Mouse (Mus musculus) thymus, postnatal 0 days (tissue): ENCODE results near the gene Rab44. TPM values are rescaled to one million over a fixed set of nuclear protein-coding genes. Genes with fewer than 3 reads are reported as not detected.

ENCODE experiments used
- DNase-seq: peaks from one replicate; pipeline ENCODE4 v3.0.0-alpha.2; 2015; ENCODE audit warnings: low spot score
- polyA plus RNA-seq: library from polyadenylated mRNA; unstranded; fragments of >200 nt; fragmentation: Nextera tagmentation; extraction: Ambion mirVana; gene quantifications from 2 replicates; pipeline ENCODE4 v1.2.1, GENCODE M21; 2015

Gene Rab44
- polyA plus RNA-seq, 1 experiment from 2014 or later, result 4.9 TPM

GRCm38 (mm10) chr17:29165967-29166578 lies 52.1 kb downstream of the Rab44 start:
- DNase-seq, result no peak

- peak; percentile 77 for DNase-seq
Observed at GRCm38 (mm10) chr17:29167371-29167770, 53.4 kb downstream of the Rab44 start.

- DNase-seq, result no peak
Observed at GRCm38 (mm10) chr17:29168438-29168837, 54.5 kb downstream of the Rab44 start.

- DNase-seq, result no peak
Observed at GRCm38 (mm10) chr17:29168996-29169601, 55.2 kb downstream of the Rab44 start.

GRCm38 (mm10) chr17:29170431-29171000 lies 56.6 kb downstream of the Rab44 start:
- no peak for DNase-seq

GRCm38 (mm10) chr17:29171001-29171772 lies 57.2 kb downstream of the Rab44 start:
- peak; percentile 86 for DNase-seq

GRCm38 (mm10) chr17:29172062-29172461 lies 58.1 kb downstream of the Rab44 start:
- DNase-seq, result peak; percentile 78

GRCm38 (mm10) chr17:29173165-29173564 lies 59.2 kb downstream of the Rab44 start:
- no peak for DNase-seq

- no peak for DNase-seq
Observed at GRCm38 (mm10) chr17:29175693-29176092, 61.7 kb downstream of the Rab44 start.

- peak; percentile 43 for DNase-seq
Observed at GRCm38 (mm10) chr17:29176391-29177267, 62.7 kb downstream of the Rab44 start.

- DNase-seq, result no peak
Observed at GRCm38 (mm10) chr17:29178503-29179059, 64.6 kb downstream of the Rab44 start.

GRCm38 (mm10) chr17:29179917-29180316 lies 66.0 kb downstream of the Rab44 start:
- no peak for DNase-seq

GRCm38 (mm10) chr17:29180406-29181127 lies 66.6 kb downstream of the Rab44 start:
- DNase-seq, result no peak

GRCm38 (mm10) chr17:29181751-29182150 lies 67.8 kb downstream of the Rab44 start:
- no peak for DNase-seq

- DNase-seq, result no peak
Observed at GRCm38 (mm10) chr17:29183162-29183561, 69.2 kb downstream of the Rab44 start.

GRCm38 (mm10) chr17:29185376-29186046 lies 71.6 kb downstream of the Rab44 start:
- DNase-seq, result no peak

- no peak for DNase-seq
Observed at GRCm38 (mm10) chr17:29186989-29187859, 73.3 kb downstream of the Rab44 start.

GRCm38 (mm10) chr17:29188989-29189388 lies 75.0 kb downstream of the Rab44 start:
- no peak for DNase-seq

GRCm38 (mm10) chr17:29195579-29195978 lies 81.6 kb downstream of the Rab44 start:
- no peak for DNase-seq
